Mouse (Mus musculus): ENCODE data around the gene Mtrf1l. TPM values are rescaled to one million over a fixed set of nuclear protein-coding genes. Genes with fewer than 3 reads are reported as not detected.
A peak's percentile ranks its signal among the peaks of the same experiment; 100 is the strongest.

Mtrf1l gene
- polyA plus RNA-seq, 1 experiment from 2014 or later: 15.7 TPM

GRCm38 (mm10) chr10:5802866-5803265, 20.8 kb downstream of the Mtrf1l start:
- Histone ChIP-seq H3K27me3 (replicated peaks) (no peaks in the 10 kb centered on the region), H3K9ac (0 out of 2 replicates have a peak overlapping the region, but pooled peaks have one; percentile 45)
- WGBS: 43% methylated on average over 6 of the region's 6 CpGs

GRCm38 (mm10) chr10:5800490-5800889, 23.2 kb downstream of the Mtrf1l start:
- ATAC-seq (ENCODE audit: low FRiP score, low read depth): no peak
- WGBS: 97% methylated on average over 1 of the region's 1 CpGs

More at GRCm38 (mm10) chr10:5802866-5803265, 20.8 kb downstream of the Mtrf1l start:
- ATAC-seq (ENCODE audit: low FRiP score, low read depth): no peak
- H3K36me3 ChIP-seq: peaks cover 31% of the 10 kb centered on the region
- peak overlapping the region; percentile 96 for H3K4me2 ChIP-seq (replicated peaks)
- peaks cover 27% of the 10 kb centered on the region for H3K4me1 ChIP-seq
- 0 out of 2 replicates have a peak overlapping the region, but pooled peaks have one; percentile 36 for H3K4me3 ChIP-seq
- no peak overlapping the region for H3K27ac ChIP-seq
- H3K9me3 ChIP-seq: no peaks in the 10 kb centered on the region

GRCm38 (mm10) chr10:5798069-5798468, 25.6 kb downstream of the Mtrf1l start:
- Histone ChIP-seq H3K9me3 (no peaks in the 10 kb centered on the region), H3K4me1 (peaks cover 5% of the 10 kb centered on the region), H3K36me3 (peaks cover 32% of the 10 kb centered on the region), H3K9ac (no peak overlapping the region), H3K27me3 (replicated peaks) (no peaks in the 10 kb centered on the region), H3K27ac (no peak overlapping the region), H3K4me2 (replicated peaks) (no peak overlapping the region), H3K4me3 (no peak overlapping the region)
- no peak for ATAC-seq (ENCODE audit: low FRiP score, low read depth)
- 89% methylated on average over 4 of the region's 4 CpGs for WGBS

More at GRCm38 (mm10) chr10:5800490-5800889, 23.2 kb downstream of the Mtrf1l start:
- peaks cover 22% of the 10 kb centered on the region for H3K4me1 ChIP-seq
- H3K27ac ChIP-seq: no peak overlapping the region
- H3K4me2 ChIP-seq (replicated peaks): no peak overlapping the region
- H3K36me3 ChIP-seq: peaks cover 32% of the 10 kb centered on the region
- no peaks in the 10 kb centered on the region for H3K27me3 ChIP-seq (replicated peaks)
- no peaks in the 10 kb centered on the region for H3K9me3 ChIP-seq
- H3K9ac ChIP-seq: no peak overlapping the region
- H3K4me3 ChIP-seq: no peak overlapping the region

DNA sequence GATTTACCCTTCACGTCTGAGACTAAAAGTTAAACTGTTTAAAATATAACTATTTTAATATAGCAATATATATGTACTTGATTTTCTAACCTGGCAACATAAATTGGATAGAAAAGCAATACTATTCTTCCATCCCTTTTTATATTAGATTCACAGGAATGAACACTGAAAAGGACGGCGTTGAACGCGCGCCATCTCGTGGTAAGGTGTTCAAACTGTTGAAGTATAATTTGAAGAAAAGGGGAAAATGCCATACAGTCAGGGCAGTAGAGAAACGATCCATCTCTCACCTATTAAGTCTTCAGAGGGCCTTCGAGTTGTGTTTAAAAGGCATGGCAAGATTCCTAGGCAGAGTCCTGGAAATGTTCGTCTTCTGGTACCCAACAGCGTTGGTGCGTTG, 33.1 kb downstream of the Mtrf1l start:
- Histone ChIP-seq H3K36me3 (no peaks in the 10 kb centered on the region), H3K4me1 (no peaks in the 10 kb centered on the region), H3K27ac (no peak overlapping the region), H3K9me3 (no peaks in the 10 kb centered on the region), H3K4me3 (no peak overlapping the region), H3K9ac (no peak overlapping the region), H3K27me3 (replicated peaks) (no peaks in the 10 kb centered on the region), H3K4me2 (replicated peaks) (no peak overlapping the region)
- ATAC-seq (ENCODE audit: low FRiP score, low read depth): peak; percentile 53; the same call in 1 of the 2 replicates
- 24% methylated on average over 12 of the region's 12 CpGs for WGBS

GRCm38 (mm10) chr10:5786923-5787322, 36.8 kb downstream of the Mtrf1l start:
- Histone ChIP-seq H3K36me3 (no peaks in the 10 kb centered on the region), H3K9me3 (no peaks in the 10 kb centered on the region), H3K9ac (no peak overlapping the region), H3K4me1 (no peaks in the 10 kb centered on the region), H3K4me3 (no peak overlapping the region), H3K27ac (no peak overlapping the region), H3K27me3 (replicated peaks) (no peaks in the 10 kb centered on the region), H3K4me2 (replicated peaks) (no peak overlapping the region)
- WGBS: 30% methylated on average over 4 of the region's 4 CpGs
- no peak for ATAC-seq (ENCODE audit: low FRiP score, low read depth)

Other genes with a start within 250 kb of the Mtrf1l start
- gene Myct1, start 230.1 kb downstream of the Mtrf1l start, polyA plus RNA-seq (2016; fragmentation: Nextera tagmentation; extraction: Ambion mirVana): 2.1 and 2.2 TPM in 2 replicates
- 0.38 and 0.61 TPM in 2 replicates for gene Vip, start 184.7 kb downstream of the Mtrf1l start, polyA plus RNA-seq (2016; fragmentation: Nextera tagmentation; extraction: Ambion mirVana)
- gene Fbxo5, start 18.3 kb downstream of the Mtrf1l start, polyA plus RNA-seq (2016; fragmentation: Nextera tagmentation; extraction: Ambion mirVana): 45.4 and 50.4 TPM in 2 replicates
- 3.9 and 4.2 TPM in 2 replicates for gene Rgs17, start 98.5 kb upstream of the Mtrf1l start, polyA plus RNA-seq (2016; fragmentation: Nextera tagmentation; extraction: Ambion mirVana)

Measured in neural tube, embryonic 12.5 days (tissue).